Mouse (Mus musculus) stomach, adult 2 months (tissue): ENCODE data around the gene 2310039H08Rik. TPM values are rescaled to one million over a fixed set of nuclear protein-coding genes. Genes with fewer than 3 reads are reported as not detected.

Source experiments
- polyA plus RNA-seq: library from polyadenylated mRNA; depleted of rRNA; stranded (reverse); fragments of >200 nt; gene quantifications from 2 replicates; pipeline ENCODE4 v1.2.3, GENCODE M21; 2012; rRNA removed

The 2310039H08Rik gene
- polyA plus RNA-seq = 72.5 and 98.8 TPM in 2 replicates

GRCm38 (mm10) chr17:46772404-46773277 lies at the start of gene 2310039H08Rik:
Gene 2310039H08Rik (plus strand): TSS chr17:46772635.

GRCm38 (mm10) chr17:46728904-46729318 lies 43.5 kb upstream of the 2310039H08Rik start, which contains the start of gene Gnmt:
Gene Gnmt (minus strand): TSS chr17:46729168.

GRCm38 (mm10) chr17:46751794-46752556 lies 20.5 kb upstream of the 2310039H08Rik start, which contains the start of gene Cnpy3:
Gene Cnpy3 (minus strand): TSS chr17:46752214.

GRCm38 (mm10) chr17:46763544-46763943 lies 8.9 kb upstream of the 2310039H08Rik start, which contains the start of gene Ptcra:
Gene Ptcra (minus strand): TSS chr17:46763712.

GRCm38 (mm10) chr17:46782341-46783221 lies 10.1 kb downstream of the 2310039H08Rik start, which contains the start of gene Rpl7l1:
Gene Rpl7l1 (minus strand): TSS chr17:46782672.

Other genes with a start within 250 kb of the 2310039H08Rik start
- 8.6 and 9.6 TPM in 2 replicates for gene Cul9, start 226.2 kb upstream of the 2310039H08Rik start, polyA plus RNA-seq
- gene Srf, start 216.5 kb upstream of the 2310039H08Rik start, polyA plus RNA-seq = 115 and 152 TPM in 2 replicates
- 9.8 and 11.4 TPM in 2 replicates for gene Ptk7, start 143.1 kb upstream of the 2310039H08Rik start, polyA plus RNA-seq
- 25.6 and 26.9 TPM in 2 replicates for gene Klc4, start 126.6 kb upstream of the 2310039H08Rik start, polyA plus RNA-seq
- 82.3 and 134 TPM in 2 replicates for gene Mrpl2, start 126.4 kb upstream of the 2310039H08Rik start, polyA plus RNA-seq
- gene Cul7, start 122.3 kb upstream of the 2310039H08Rik start, polyA plus RNA-seq = 10.3 and 11.6 TPM in 2 replicates
- gene Rrp36, start 98.3 kb upstream of the 2310039H08Rik start, polyA plus RNA-seq = 12.3 and 13.9 TPM in 2 replicates
- gene Mea1, start 93.8 kb upstream of the 2310039H08Rik start, polyA plus RNA-seq = 38.3 and 46.0 TPM in 2 replicates
- 43.7 and 44.0 TPM in 2 replicates for gene Klhdc3, start 91.7 kb upstream of the 2310039H08Rik start, polyA plus RNA-seq
- 24.8 and 25.1 TPM in 2 replicates for gene Ppp2r5d, start 67.5 kb upstream of the 2310039H08Rik start, polyA plus RNA-seq
- 36.4 and 50.9 TPM in 2 replicates for gene Pex6, start 61.2 kb upstream of the 2310039H08Rik start, polyA plus RNA-seq
- gene Gnmt, start 43.5 kb upstream of the 2310039H08Rik start, polyA plus RNA-seq = 5.5 and 6.4 TPM in 2 replicates
- gene Cnpy3, start 20.4 kb upstream of the 2310039H08Rik start, polyA plus RNA-seq = 21.6 and 22.8 TPM in 2 replicates
- not detected in 2 replicates for gene Ptcra, start 8.9 kb upstream of the 2310039H08Rik start, polyA plus RNA-seq
- gene Rpl7l1, start 10.0 kb downstream of the 2310039H08Rik start, polyA plus RNA-seq = 4.9 and 6.2 TPM in 2 replicates
- gene Bicral, start 85.8 kb downstream of the 2310039H08Rik start, polyA plus RNA-seq = 2.3 and 3.6 TPM in 2 replicates
- gene Tbcc, start 118.0 kb downstream of the 2310039H08Rik start, polyA plus RNA-seq = 6.6 and 9.8 TPM in 2 replicates
- not detected in 2 replicates for gene Prph2, start 137.8 kb downstream of the 2310039H08Rik start, polyA plus RNA-seq
- gene Ubr2, start 237.9 kb downstream of the 2310039H08Rik start, polyA plus RNA-seq = 7.2 and 11.6 TPM in 2 replicates